8 mouse cellular contexts compared by ENCODE assay signal in genomic region chr19:46503351-46504084, GRCm38 (mm10). TPM values are rescaled to one million over a fixed set of nuclear protein-coding genes. Genes with fewer than 3 reads are reported as not detected.
DNase-seq lines count a peak whose midpoint lies in the region; ATAC-seq and TF ChIP-seq lines count a peak whose summit lies in the region.

No protein-coding gene starts in this region.

- WGBS in intestine, postnatal 0 days: under 1% methylated on average over 21 of the region's 21 CpGs
- WGBS in lung, adult 2 months: under 1% methylated on average over 21 of the region's 21 CpGs
- WGBS in neural tube, embryonic 13.5 days: 0% methylated on average over 21 of the region's 21 CpGs

- peaks cover 17% of the 10 kb centered on the region for H3K4me1 ChIP-seq in cortical plate, adult 2 months (ENCODE audit: control insufficient read depth, insufficient read depth, low read length)
- peaks cover 19% of the 10 kb centered on the region; the same call in 1 of the 2 replicates for H3K4me1 ChIP-seq in intestine, postnatal 0 days (replicated peaks; ENCODE audit: control insufficient read depth, insufficient read depth, low read length)
- H3K4me1 ChIP-seq in lung, adult 2 months (ENCODE audit: control insufficient read depth, insufficient read depth, low read length): peaks cover 33% of the 10 kb centered on the region
- H3K4me1 ChIP-seq in neural tube, embryonic 13.5 days (replicated peaks): peaks cover 52% of the 10 kb centered on the region

- TF ChIP-seq CTCF in cortical plate, adult 2 months (IDR thresholded peaks at IDR 0.05; ENCODE audit: extremely low read depth, insufficient read depth, low read length): no peak
- no peak for TF ChIP-seq CTCF in intestine, postnatal 0 days (IDR thresholded peaks at IDR 0.05; ENCODE audit: low read depth)
- TF ChIP-seq CTCF in lung, adult 2 months (IDR thresholded peaks at IDR 0.05; ENCODE audit: insufficient read depth, low read length): no peak

- H3K9ac ChIP-seq in intestine, postnatal 0 days (ENCODE audit: low read depth, low read length): peak overlapping the region; percentile 98
- H3K9ac ChIP-seq in neural tube, embryonic 13.5 days: peak overlapping the region; percentile 100

- no peaks in the 10 kb centered on the region for H3K27me3 ChIP-seq in intestine, postnatal 0 days (replicated peaks; ENCODE audit: control insufficient read depth, insufficient read depth, low read length)
- no peaks in the 10 kb centered on the region for H3K27me3 ChIP-seq in neural tube, embryonic 13.5 days

- peak overlapping the region; percentile 100 for H3K27ac ChIP-seq in cortical plate, adult 2 months (ENCODE audit: insufficient read depth, low read length)
- H3K27ac ChIP-seq in intestine, postnatal 0 days (ENCODE audit: low read depth, low read length): peak overlapping the region; percentile 100
- peak overlapping the region; percentile 100 for H3K27ac ChIP-seq in neural tube, embryonic 13.5 days (replicated peaks)

- 0 out of 2 replicates have a peak, but pooled peaks have one; percentile 15 for TF ChIP-seq POLR2A in cortical plate, adult 2 months (IDR thresholded peaks at IDR 0.05; ENCODE audit: extremely low read depth, insufficient read depth, low read length)
- TF ChIP-seq POLR2A in lung, adult 2 months (IDR thresholded peaks at IDR 0.05; ENCODE audit: borderline replicate concordance, extremely low read depth, low read depth, low read length): peak; percentile 52; the same call in 1 of the 2 replicates

- peak overlapping the region; percentile 84 for H3K4me3 ChIP-seq in cortical plate, adult 2 months (ENCODE audit: insufficient read depth, low read length)
- peak overlapping the region; percentile 91 for H3K4me3 ChIP-seq in intestine, postnatal 0 days (ENCODE audit: low read depth, low read length)
- H3K4me3 ChIP-seq in lung, adult 2 months (replicated peaks; ENCODE audit: extremely low read depth, low read depth, low read length): peak overlapping the region; percentile 76
- peak overlapping the region; percentile 96 for H3K4me3 ChIP-seq in neural tube, embryonic 13.5 days

- no peaks in the 10 kb centered on the region for H3K9me3 ChIP-seq in intestine, postnatal 0 days (ENCODE audit: control insufficient read depth)
- no peaks in the 10 kb centered on the region for H3K9me3 ChIP-seq in neural tube, embryonic 13.5 days

- peaks cover 18% of the 10 kb centered on the region; the same call in 1 of the 2 replicates for H3K36me3 ChIP-seq in intestine, postnatal 0 days (ENCODE audit: control insufficient read depth, insufficient read depth)
- H3K36me3 ChIP-seq in neural tube, embryonic 13.5 days: peaks cover 29% of the 10 kb centered on the region

- H3K4me2 ChIP-seq in intestine, postnatal 0 days (replicated peaks; ENCODE audit: low read depth): peak overlapping the region; percentile 85
- H3K4me2 ChIP-seq in neural tube, embryonic 13.5 days: peak overlapping the region; percentile 99

- ATAC-seq in intestine, postnatal 0 days: peak; percentile 48
- no peak for ATAC-seq in neural tube, embryonic 13.5 days (ENCODE audit: low read depth)

- DNase-seq in urinary bladder, adult 18-20 months (ENCODE audit: low spot score in 2 of 2): peak; percentile 73 to 86
- DNase-seq in urinary bladder, postnatal 10 days (ENCODE audit: low spot score): no peak
- peak; percentile 99 for DNase-seq in heart, adult 11 months
- peak; percentile 85 for DNase-seq in lung, adult 2 months
- peak; percentile 82 to 89 for DNase-seq in thymus, postnatal 36 days

RNA-seq across cellular contexts. Expression of gene Trim8, which starts 2.0 kb away (rescaled TPM):
- 44.7 and 47.1 TPM in 2 replicates for polyA plus RNA-seq in cortical plate, adult 2 months (2012; rRNA removed)
- 16.7 and 17.1 TPM in 2 replicates for polyA plus RNA-seq in intestine, postnatal 0 days (2015; fragmentation: Nextera tagmentation; extraction: Ambion mirVana)
- polyA plus RNA-seq in lung, adult 2 months (2012; rRNA removed): 87.2 and 115 TPM in 2 replicates
- 26.5 and 30.4 TPM in 2 replicates for polyA plus RNA-seq in neural tube, embryonic 13.5 days (2015; fragmentation: Nextera tagmentation; extraction: Ambion mirVana)
